Mouse (Mus musculus): ENCODE measurements around the gene Spire2. TPM values are rescaled to one million over a fixed set of nuclear protein-coding genes. Genes with fewer than 3 reads are reported as not detected.
A peak's percentile ranks its signal among the peaks of the same experiment; 100 is the strongest.
"Not testable (repeated sequence)": the region's sequence is repeated elsewhere in the genome, so short reads cannot be mapped to it uniquely, and the experiment has no call there.

Spire2 gene
- polyA plus RNA-seq (2012; ENCODE audit: insufficient read depth, insufficient read length, low replicate concordance, missing spikeins): not detected in 2 replicates

GRCm38 (mm10) chr8:123332262-123333090 lies at the start of gene Spire2:
Spire2 (plus strand) TSS chr8:123332713.
- under 1% methylated on average over 84 of the region's 85 CpGs for WGBS
- Histone ChIP-seq H3K27ac (ENCODE audit: insufficient read depth, low read depth, low read length) (peak within 1 kb of the TSS; percentile 74), H3K4me1 (ENCODE audit: control insufficient read depth, insufficient read depth, low read length) (peaks cover 20% of the 10 kb centered on the region), H3K4me3 (ENCODE audit: insufficient read depth, low read depth, low read length) (peak within 1 kb of the TSS; percentile 98)
- TF ChIP-seq POLR2A (IDR thresholded peaks at IDR 0.05; ENCODE audit: insufficient read depth, low read depth, low read length): no peak
- TF ChIP-seq CTCF (IDR thresholded peaks at IDR 0.05; ENCODE audit: insufficient read depth, low read depth, low read length): peak; percentile 20; the same call in 1 of the 2 replicates

GRCm38 (mm10) chr8:123282994-123283393 lies 49.5 kb upstream of the Spire2 start:
- not testable (repeated sequence) for H3K4me3 ChIP-seq (ENCODE audit: insufficient read depth, low read depth, low read length); H3K4me1 ChIP-seq (ENCODE audit: control insufficient read depth, insufficient read depth, low read length); H3K27ac ChIP-seq (ENCODE audit: insufficient read depth, low read depth, low read length)
- 90% methylated on average over 5 of the region's 6 CpGs for WGBS

GRCm38 (mm10) chr8:123283991-123284390 lies 48.5 kb upstream of the Spire2 start:
- no peak overlapping the region for H3K27ac ChIP-seq (ENCODE audit: insufficient read depth, low read depth, low read length)
- TF ChIP-seq CTCF (IDR thresholded peaks at IDR 0.05; ENCODE audit: insufficient read depth, low read depth, low read length) (no peak), POLR2A (IDR thresholded peaks at IDR 0.05; ENCODE audit: insufficient read depth, low read depth, low read length) (no peak)
- WGBS: 92% methylated on average over 7 of the region's 7 CpGs
- no peaks in the 10 kb centered on the region for H3K4me1 ChIP-seq (ENCODE audit: control insufficient read depth, insufficient read depth, low read length)
- H3K4me3 ChIP-seq (ENCODE audit: insufficient read depth, low read depth, low read length): no peak overlapping the region

GRCm38 (mm10) chr8:123284493-123284892 lies 48.0 kb upstream of the Spire2 start:
- Histone ChIP-seq H3K27ac (ENCODE audit: insufficient read depth, low read depth, low read length) (no peak overlapping the region), H3K4me1 (ENCODE audit: control insufficient read depth, insufficient read depth, low read length) (no peaks in the 10 kb centered on the region), H3K4me3 (ENCODE audit: insufficient read depth, low read depth, low read length) (no peak overlapping the region)
- TF ChIP-seq CTCF (IDR thresholded peaks at IDR 0.05; ENCODE audit: insufficient read depth, low read depth, low read length): no peak
- no peak for TF ChIP-seq POLR2A (IDR thresholded peaks at IDR 0.05; ENCODE audit: insufficient read depth, low read depth, low read length)
- 94% methylated on average over 5 of the region's 5 CpGs for WGBS

GRCm38 (mm10) chr8:123287362-123287761 lies 45.2 kb upstream of the Spire2 start:
- no peak for TF ChIP-seq POLR2A (IDR thresholded peaks at IDR 0.05; ENCODE audit: insufficient read depth, low read depth, low read length)
- no peak for TF ChIP-seq CTCF (IDR thresholded peaks at IDR 0.05; ENCODE audit: insufficient read depth, low read depth, low read length)
- Histone ChIP-seq H3K4me1 (ENCODE audit: control insufficient read depth, insufficient read depth, low read length) (no peaks in the 10 kb centered on the region), H3K27ac (ENCODE audit: insufficient read depth, low read depth, low read length) (no peak overlapping the region), H3K4me3 (ENCODE audit: insufficient read depth, low read depth, low read length) (no peak overlapping the region)
- 93% methylated on average over 17 of the region's 17 CpGs for WGBS

- H3K4me1 ChIP-seq (ENCODE audit: control insufficient read depth, insufficient read depth, low read length): no peaks in the 10 kb centered on the region
- TF ChIP-seq CTCF (IDR thresholded peaks at IDR 0.05; ENCODE audit: insufficient read depth, low read depth, low read length): peak; percentile 11; the same call in 1 of the 2 replicates
- no peak for TF ChIP-seq POLR2A (IDR thresholded peaks at IDR 0.05; ENCODE audit: insufficient read depth, low read depth, low read length)
- 61% methylated on average over 4 of the region's 4 CpGs for WGBS
- no peak overlapping the region for H3K4me3 ChIP-seq (ENCODE audit: insufficient read depth, low read depth, low read length)
- H3K27ac ChIP-seq (ENCODE audit: insufficient read depth, low read depth, low read length): no peak overlapping the region
Observed at GRCm38 (mm10) chr8:123290166-123290565, 42.3 kb upstream of the Spire2 start.

- WGBS: 92% methylated on average over 8 of the region's 8 CpGs
- Histone ChIP-seq H3K27ac (ENCODE audit: insufficient read depth, low read depth, low read length) (no peak overlapping the region), H3K4me1 (ENCODE audit: control insufficient read depth, insufficient read depth, low read length) (no peaks in the 10 kb centered on the region), H3K4me3 (ENCODE audit: insufficient read depth, low read depth, low read length) (no peak overlapping the region)
- TF ChIP-seq CTCF (IDR thresholded peaks at IDR 0.05; ENCODE audit: insufficient read depth, low read depth, low read length) (no peak), POLR2A (IDR thresholded peaks at IDR 0.05; ENCODE audit: insufficient read depth, low read depth, low read length) (no peak)
Observed at GRCm38 (mm10) chr8:123290679-123291078, 41.8 kb upstream of the Spire2 start.

- Histone ChIP-seq H3K4me3 (ENCODE audit: insufficient read depth, low read depth, low read length) (no peak overlapping the region), H3K4me1 (ENCODE audit: control insufficient read depth, insufficient read depth, low read length) (no peaks in the 10 kb centered on the region), H3K27ac (ENCODE audit: insufficient read depth, low read depth, low read length) (no peak overlapping the region)
- 91% methylated on average over 8 of the region's 8 CpGs for WGBS
- no peak for TF ChIP-seq POLR2A (IDR thresholded peaks at IDR 0.05; ENCODE audit: insufficient read depth, low read depth, low read length)
- TF ChIP-seq CTCF (IDR thresholded peaks at IDR 0.05; ENCODE audit: insufficient read depth, low read depth, low read length): no peak
Observed at GRCm38 (mm10) chr8:123291716-123292115, 40.8 kb upstream of the Spire2 start.

- 95% methylated on average over 3 of the region's 3 CpGs for WGBS
- TF ChIP-seq POLR2A (IDR thresholded peaks at IDR 0.05; ENCODE audit: insufficient read depth, low read depth, low read length): no peak
- TF ChIP-seq CTCF (IDR thresholded peaks at IDR 0.05; ENCODE audit: insufficient read depth, low read depth, low read length): no peak
- H3K27ac ChIP-seq (ENCODE audit: insufficient read depth, low read depth, low read length): no peak overlapping the region
- no peak overlapping the region for H3K4me3 ChIP-seq (ENCODE audit: insufficient read depth, low read depth, low read length)
- H3K4me1 ChIP-seq (ENCODE audit: control insufficient read depth, insufficient read depth, low read length): no peaks in the 10 kb centered on the region
Observed at GRCm38 (mm10) chr8:123292281-123292680, 40.2 kb upstream of the Spire2 start.

Measured in olfactory bulb, adult 2 months (tissue).